Mouse (Mus musculus) thymus, postnatal 10 days (tissue): ENCODE data around the gene Supt3.

Experiments used
- DNase-seq, 2 experiments: peaks; one replicate each; pipeline ENCODE4 v3.0.0; 2021; ENCODE audit warnings: low spot score in 2 of 2

Supt3 gene

DNA sequence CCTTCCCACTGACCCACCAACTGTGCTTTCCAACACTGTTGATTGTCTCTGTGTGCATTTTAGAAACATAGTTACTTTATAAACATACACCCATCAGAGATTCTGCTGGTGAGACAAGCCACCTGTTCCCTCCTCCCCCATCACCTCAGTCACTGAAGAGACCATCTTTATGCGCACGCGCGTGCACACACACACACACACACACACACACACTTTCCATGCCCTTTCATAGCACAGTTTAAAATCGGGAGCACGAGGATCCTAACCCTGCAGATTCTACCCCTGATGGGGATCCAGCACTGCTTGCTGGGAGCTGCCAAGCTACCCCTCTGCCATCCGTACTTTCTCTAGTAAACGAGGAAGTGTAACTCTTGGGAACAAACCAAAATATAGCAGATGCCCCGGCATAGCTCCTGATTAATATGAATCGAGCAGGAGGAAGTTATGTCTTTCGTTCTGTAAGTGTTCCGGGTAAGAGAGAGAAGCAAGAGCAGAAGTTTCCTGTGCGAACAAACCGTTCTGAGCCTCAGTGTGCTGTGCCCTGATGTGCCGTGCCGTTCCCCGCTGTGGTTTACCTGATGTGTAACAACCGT lies 342.8 kb downstream of the Supt3 start:
- DNase-seq: peak; percentile 43 to 52

DNA sequence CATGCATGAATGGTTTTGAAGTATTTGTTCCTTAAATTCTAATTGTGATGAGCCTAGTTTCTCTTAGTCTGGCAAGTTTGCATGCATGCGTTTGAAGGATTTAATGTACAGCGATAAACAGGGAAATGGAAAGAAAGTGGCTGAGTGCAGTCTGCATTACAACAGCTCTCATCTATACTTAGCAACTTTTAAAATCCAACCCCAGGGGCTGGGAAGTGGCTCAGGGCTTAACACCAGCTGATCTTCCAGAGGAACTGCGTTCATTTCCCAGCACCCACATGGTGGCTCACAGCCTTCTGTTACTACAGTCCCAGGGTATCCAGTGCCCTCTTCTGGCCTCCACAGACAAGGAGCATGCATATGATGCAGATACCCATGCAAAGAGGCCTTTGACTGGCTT lies 346.9 kb downstream of the Supt3 start:
- DNase-seq: no peak

DNA sequence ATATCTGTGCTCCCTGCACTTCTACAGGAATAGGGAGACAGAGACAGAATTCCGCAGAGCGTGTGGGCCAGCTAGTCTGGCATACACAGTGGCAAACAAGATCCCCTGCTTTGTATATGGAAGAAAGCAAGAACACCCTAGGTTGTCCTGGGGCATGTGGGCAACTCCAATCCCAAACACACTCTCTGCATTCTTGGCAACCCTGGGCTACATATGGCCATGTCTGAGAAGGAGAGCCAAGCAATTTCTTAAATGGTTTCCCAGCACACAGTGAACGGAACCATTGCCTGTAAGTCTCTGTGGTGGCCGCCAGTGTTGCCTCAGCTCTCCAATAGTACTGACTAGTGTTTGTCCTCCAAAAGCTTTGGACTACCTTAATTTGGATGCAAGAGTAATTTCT lies 351.7 kb downstream of the Supt3 start:
- no peak for DNase-seq

DNA sequence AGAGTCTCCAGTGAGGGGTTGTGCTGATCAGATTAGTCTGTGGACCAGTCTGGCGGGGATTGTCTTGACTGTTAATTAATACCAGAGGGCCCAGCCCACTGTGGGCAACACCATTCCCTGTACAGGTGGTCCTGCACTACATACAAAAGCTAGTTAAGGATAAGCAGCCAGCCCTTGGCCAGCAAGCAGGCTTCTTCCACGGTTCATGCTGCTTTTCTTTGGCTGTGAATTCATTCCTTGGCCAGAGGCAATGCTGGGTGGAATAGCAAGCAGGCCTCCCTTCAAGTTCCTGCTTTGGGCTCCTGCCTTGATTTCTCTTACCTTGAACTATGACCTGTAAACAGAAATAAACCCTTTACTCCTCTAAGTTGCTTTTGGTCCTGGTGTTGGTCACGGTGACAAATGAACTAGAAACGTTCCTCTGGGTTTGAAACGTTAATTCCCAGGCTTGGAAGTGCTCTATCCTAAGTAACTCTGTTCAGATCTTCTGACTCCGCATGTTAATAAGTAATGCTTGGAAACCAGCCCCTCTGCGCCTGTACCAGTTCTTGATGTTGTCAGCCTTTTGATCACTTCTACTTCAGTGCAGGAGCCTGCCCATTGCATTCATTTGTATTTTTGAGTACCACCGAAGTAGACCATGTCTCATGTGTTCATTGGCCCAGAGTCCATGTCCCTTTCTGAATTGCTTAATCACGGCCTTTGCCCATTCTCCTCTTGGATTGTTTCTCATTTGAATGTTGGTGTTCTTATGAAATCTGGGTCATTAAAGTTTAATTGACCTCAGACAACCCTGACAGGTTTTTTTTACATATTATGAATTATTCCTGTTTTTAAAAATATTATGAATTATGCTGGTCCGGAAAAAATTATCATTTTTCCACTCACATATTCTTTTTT lies 356.8 kb downstream of the Supt3 start:
- no peak for DNase-seq

DNA sequence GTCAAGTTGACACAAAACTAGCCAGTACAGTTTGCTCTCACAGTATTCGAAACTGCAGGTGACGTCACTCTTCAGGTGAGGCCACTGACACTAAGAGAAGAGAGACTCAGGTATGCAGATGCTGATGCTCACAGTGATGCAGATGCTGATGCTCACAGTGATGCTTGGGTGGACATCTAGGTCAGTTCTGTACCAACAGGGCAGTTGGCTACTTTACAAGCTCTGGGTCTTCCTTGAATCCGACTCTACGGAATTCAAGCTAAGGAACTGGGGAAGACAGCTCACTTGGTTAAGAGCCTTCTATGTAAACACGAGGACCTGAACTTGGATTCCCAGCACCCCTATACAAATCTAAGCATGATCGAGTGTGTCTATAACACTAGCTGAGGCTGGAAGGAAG lies 359.5 kb downstream of the Supt3 start:
- DNase-seq: no peak

DNA sequence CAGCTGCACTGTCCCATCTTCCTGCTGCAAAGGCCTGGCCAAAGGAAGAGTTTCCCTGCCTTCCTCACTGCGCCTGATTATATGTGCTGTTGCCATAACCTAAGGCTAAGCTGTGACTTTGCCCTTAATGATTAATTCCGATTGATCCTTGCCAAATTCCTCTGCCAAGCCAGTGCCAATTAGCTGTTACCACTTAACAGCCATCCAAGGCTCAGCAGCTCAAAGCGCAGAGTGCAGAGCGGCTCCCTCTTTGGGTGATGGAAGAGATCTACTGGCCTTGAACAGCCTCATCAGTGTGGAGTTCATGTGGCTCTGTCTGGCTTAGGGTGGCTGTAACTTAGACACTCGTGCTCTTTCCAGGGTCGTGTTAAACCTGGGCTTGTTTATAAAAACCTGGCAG lies 366.1 kb downstream of the Supt3 start:
- no peak for DNase-seq

DNA sequence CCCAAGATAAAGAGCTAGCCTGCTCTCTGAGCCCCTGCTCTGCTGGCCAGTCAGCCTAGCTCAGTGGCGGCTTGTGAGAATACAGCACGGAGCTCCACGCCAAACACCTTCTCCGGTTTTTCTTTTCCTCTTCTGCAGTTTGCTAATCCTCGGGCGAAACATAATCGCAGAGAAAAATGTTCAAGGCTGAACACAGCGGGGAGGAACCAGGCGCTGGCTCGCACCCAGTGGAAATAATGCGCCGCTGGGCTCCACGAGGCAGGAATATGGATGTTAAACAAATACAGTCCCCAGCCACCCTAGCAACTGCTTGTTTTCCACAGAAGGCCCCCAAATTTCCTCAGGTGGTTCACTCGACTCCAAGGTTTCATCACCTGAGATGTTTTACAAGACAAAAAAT lies 367.7 kb downstream of the Supt3 start:
- DNase-seq: no peak

DNA sequence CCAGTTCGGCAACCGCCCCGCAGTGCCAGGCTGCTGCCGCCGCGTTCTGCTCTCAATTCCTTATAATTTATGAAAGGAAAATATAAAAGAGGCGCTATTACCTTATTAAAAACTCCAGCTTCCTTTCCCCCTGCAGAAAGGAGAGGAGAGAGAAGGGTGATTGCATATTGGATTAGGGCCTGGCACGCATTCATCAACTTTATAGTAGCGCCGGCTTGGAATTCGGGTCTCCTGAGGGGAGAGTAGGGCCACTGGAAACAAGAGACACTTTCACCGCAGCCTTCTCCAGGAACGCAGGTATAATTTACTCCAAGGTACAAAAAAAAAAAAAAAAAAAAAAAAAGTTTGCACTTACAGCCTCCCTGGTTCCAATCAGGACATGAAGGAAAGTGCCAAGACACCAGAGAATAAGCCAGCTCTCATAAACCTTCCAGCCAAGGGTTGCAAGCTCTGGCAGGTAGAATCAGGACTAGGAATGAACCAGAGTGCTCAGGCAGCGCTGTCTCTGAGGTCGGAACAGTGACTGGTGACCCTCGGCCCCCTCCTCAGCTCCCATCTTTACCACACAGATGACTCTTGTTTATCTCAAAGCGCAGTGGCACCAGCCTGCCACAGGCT lies 374.5 kb downstream of the Supt3 start:
- DNase-seq: no peak

DNA sequence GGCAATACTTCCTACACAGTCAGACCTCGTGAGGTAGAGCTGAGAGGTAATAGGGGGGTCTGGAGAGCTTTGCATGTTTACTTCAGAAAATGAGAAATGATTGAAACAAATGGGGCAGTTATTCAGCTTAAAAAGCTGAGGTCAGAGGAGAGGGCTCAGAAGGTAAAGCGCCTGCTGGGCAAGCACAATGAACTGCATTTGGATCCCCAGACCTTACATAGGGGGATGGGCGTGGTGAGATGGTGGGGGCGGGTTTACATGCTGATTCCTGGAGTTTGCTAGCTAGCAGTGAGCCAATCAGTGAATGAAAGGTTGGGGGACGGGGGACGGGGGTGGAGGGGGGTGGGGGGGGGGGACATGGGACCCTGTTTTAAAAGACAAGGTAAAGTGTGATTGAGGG lies 376.8 kb downstream of the Supt3 start:
- DNase-seq: no peak

DNA sequence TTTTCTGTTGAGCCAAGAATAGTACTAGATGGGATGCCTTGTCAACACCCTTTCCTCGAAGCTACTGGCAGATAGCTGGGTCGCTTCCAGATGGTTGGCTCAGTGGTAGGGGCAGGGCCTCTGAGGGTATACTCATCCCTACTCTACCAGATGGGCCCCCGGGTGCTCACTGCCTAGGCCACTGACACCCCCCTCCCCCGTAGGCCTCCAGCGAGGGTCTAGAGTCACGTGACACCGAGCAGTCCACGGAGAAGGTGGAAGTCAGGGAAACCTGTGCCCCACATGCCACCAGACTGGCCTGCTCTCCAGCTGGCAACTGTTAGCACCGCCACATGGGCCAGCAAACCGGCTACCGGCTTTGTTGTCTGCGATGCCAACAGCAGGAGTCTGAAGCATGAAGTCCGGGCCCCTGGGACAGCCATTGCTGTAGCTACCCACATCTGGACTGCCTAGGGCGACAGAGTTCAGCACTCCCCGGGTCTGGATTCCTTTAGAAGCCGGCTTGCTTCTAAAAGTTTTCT lies 381.3 kb downstream of the Supt3 start:
- DNase-seq: no peak

DNA sequence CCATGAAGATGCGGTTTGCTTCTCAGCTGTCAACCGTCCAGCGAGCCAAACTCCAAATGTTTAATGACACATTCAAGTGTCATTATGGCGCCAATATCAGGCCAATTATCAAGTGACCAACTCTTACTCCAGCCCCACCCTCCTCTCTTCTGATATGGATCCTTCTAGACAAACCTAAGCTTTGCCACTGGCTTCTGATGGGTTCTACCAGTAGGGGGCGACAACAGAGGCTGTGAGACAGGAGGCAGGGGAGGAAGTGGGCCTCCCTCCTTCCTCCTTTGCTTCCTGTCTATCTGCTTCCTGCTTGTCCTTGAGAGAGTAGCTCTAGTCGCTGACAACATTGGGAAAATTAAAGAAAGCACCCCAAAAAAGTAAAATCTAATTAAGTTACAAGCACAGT lies 383.7 kb downstream of the Supt3 start:
- peak in 1 of 2 experiments; percentile 24 for DNase-seq

DNA sequence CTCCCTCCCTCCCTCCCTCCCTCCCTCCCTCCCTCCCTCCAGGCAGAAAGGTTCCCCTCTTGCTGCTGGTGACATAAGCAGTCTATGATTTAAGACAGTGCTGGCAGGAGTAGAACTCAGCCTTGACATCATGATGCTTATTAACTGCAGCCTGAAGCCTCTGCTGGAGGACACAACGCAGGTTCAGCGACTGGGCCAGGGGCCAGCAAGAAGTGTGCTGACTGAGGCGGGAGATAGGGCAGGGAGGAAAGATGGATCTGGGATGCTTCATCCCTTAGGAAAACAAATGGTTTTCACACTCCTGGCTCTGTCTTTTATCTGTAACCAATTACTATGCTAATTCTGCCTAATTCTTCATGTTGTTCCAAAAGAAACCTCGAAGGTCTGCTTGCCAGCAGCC lies 388.8 kb downstream of the Supt3 start:
- DNase-seq: no peak
